Mouse (Mus musculus) spleen, postnatal 0 days (tissue): ENCODE measurements around the gene Eef1akmt3. TPM values are rescaled to one million over a fixed set of nuclear protein-coding genes. Genes with fewer than 3 reads are reported as not detected.

Experiments
- microRNA counts: library from miRNA; unstranded; fragments of <30 nt; microRNA quantifications from one replicate; lab custom pipeline; 2015
- polyA plus RNA-seq: library from polyadenylated mRNA; unstranded; fragments of >200 nt; fragmentation: Nextera tagmentation; extraction: Ambion mirVana; gene quantifications from 2 replicates; pipeline ENCODE4 v1.2.1, GENCODE M21; 2015

Eef1akmt3 gene
- polyA plus RNA-seq: 0.10 and 0.16 TPM in 2 replicates

DNA sequence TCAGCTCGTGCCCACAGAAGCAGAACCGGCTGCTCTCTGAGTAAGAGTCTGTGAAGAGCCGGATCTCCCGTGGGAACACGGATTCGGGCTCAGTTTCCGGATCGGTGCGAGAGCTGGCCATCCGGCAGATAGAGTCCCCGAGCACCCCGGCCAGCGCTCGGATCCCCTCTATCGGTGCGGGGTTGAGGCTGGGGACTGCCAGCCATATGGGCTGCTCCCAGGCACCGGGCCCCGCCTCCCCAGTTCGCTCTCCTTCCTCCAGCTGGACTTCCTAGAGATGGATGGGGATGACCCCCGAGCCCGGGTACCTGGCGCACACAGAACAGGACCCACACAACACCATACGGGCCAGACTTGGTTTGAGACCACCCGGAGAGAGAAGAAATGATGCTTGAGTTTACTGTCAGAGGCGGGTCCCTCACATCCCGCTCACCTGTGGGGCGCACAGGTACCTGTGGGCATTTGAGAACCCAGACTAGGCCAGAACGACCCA is at the start of gene Eef1akmt3, which contains the start of gene Mettl1:
Gene Eef1akmt3 (minus strand): TSS at position 240 of the 493 bp plus-strand sequence.
Gene Mettl1 (plus strand): TSS at position 141 of the 493 bp plus-strand sequence.

DNA sequence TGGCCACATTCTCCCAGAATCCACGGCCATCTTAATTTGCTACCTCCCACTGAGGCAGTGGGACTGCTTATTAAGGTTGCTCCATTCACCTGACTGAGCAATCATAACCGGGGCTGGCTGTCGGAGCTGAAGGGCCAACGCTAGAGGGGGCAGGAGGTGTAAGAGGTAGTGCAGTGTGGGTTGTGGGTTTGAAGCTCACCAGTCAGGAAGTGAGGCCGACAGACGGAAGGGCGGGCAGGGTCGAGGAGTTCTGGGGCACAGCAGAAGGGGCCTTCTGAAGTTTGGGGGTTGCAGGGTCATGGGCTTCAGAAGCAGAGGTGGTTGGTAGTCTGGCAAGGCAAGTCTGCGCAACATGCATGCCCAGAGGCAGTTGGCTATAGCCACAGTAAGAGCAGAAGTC is 33.8 kb upstream of the Eef1akmt3 start, which contains the start of gene Agap2:
Gene Agap2 (plus strand): TSS at position 205 of the 400 bp plus-strand sequence.

DNA sequence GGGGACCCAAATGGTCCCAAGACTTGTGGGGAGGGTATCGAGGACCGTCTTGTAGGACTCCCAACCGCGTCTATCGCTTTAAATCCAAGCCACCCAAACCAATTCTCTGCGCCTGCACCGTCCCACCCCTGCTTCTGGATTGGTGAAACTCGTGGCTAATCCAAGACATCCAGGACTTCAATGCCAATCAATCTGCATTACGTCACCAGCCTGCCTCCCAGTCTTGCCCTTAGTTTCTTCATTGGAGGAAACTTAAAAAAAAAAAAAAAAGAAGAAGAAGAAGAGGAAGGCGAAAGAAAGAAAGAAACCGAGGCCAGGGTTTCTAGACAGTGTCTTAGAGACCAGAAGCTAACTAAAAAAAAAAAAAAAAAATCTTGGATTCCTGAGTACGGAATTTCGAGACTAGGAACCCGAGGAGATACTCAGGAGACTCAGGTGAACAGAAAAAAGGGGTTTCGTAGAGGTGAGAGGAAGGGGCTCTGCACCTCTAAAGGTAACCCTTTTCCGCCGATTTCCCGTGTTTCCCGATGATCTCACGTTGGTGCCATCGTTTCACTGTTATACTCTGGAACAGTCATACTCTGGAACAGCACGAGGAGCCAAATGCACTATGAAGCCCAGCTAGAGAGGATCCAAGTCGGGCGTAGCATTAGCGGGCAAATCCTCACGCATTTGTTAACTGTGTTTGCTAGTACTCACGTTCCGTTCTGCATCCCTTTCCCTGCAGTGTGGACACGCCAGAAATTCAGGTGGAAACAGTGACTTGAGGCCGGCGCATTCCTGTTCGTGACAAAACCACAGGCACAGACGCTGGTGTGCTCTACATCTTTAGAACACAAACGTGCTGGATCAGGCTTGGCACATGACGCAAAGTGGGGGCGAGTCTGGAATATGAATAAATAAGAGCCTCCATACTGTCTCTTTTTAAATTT is 29.1 kb upstream of the Eef1akmt3 start, which contains the start of gene Tspan31:
Gene Tspan31 (minus strand): TSS at position 75 of the 932 bp plus-strand sequence.

DNA sequence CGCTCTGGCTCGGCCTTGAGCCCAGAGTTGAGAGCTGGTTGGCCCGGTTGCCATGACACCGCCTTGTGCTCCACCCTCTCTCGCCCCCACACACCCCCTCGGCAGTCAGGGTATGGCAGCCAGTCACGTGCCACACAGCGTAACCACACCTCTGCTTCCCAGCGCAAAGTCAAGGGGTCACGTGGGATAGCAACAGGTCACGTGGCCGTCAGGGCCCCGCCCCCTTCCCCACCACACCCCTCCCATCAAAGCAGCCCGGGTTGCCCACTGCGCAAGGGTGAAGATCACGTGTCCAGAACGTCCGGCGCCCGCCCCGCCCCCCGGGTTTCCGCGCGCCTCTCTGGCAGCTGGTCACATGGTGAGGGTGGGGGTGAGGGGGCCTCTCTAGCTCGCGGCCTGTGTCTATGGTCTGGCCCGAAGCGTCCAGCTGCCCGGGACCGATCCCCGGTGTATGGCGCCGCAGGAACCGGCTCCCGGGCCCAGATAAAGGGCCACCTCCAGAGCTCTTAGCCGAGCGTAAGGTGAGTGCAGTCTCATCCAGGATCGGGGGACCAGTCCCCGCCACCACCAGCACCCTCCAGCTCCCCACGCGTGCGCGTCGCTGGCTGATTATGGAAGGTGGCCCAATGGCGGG is 22.0 kb upstream of the Eef1akmt3 start, which contains the start of gene Cdk4:
Gene Cdk4 (plus strand): TSS at position 296 of the 634 bp plus-strand sequence.

DNA sequence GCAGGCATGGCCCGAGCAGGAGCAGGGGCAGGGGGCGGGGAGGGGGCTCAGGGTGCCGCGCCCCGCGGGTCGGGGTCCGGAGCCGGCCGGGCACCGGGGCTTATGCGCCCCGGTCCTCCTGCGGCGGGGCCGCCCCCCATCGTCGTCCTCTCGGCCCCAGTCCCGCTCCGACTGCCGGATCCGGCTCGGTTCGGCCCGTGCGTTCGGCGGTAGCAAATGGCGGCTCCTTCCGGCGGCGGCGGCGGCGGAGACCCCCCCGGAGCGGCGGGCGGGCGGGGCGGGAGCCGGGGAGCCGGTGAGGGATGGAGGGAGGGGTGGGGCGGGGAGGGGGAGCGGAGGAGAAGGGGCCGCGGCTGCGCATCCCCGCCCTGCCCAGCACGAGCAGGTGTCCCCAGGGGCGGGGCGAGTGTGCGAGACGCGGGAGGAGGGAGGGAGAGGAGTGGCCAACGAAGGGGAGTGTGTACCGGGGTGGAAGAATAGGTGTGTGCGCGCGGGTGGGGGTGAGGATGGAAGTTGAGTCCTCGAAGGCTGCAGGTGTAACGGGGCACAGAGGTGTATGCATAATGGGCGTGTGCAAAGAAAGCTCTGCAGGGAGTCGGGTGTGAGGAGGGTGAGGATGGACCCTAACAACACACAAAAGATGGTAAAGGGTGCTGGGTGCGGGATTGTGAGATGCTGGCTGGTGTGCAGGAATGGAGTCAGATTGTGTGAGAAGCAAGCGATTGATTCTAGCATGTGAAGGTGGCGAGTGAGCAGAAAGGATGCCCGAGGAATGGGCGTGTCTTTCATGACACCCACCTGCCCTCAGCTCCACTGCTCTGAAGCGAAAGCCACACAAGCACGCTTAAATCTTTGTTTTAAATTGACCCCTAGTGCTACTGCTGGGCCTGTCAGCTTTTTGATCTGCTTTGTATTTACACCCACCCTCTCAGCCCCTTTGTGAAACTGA is 18.9 kb upstream of the Eef1akmt3 start, which contains the start of gene March9:
Gene March9 (minus strand): TSS at position 217 of the 949 bp plus-strand sequence.

DNA sequence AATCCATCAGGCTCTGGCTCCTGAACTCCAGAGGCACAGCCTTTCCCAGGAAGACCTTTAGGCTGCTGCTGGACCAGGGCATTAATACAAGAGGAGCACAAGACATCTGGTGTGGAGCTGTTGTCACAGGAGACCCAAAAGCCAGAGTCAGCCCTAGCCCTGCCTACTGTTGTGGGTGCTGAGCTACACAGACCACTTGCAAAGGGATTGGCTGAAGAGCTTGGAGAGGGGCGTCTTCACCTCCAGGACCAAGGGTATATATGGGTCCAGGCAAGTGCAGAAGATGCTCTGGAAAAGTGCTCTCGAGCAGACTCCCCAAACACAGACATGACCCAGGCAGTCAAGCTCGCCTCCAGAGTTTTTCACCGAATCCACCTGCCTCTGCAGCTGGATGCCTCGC is 6.6 kb upstream of the Eef1akmt3 start, which contains the start of gene Cyp27b1:
Gene Cyp27b1 (plus strand): TSS at position 297 of the 400 bp plus-strand sequence.

DNA sequence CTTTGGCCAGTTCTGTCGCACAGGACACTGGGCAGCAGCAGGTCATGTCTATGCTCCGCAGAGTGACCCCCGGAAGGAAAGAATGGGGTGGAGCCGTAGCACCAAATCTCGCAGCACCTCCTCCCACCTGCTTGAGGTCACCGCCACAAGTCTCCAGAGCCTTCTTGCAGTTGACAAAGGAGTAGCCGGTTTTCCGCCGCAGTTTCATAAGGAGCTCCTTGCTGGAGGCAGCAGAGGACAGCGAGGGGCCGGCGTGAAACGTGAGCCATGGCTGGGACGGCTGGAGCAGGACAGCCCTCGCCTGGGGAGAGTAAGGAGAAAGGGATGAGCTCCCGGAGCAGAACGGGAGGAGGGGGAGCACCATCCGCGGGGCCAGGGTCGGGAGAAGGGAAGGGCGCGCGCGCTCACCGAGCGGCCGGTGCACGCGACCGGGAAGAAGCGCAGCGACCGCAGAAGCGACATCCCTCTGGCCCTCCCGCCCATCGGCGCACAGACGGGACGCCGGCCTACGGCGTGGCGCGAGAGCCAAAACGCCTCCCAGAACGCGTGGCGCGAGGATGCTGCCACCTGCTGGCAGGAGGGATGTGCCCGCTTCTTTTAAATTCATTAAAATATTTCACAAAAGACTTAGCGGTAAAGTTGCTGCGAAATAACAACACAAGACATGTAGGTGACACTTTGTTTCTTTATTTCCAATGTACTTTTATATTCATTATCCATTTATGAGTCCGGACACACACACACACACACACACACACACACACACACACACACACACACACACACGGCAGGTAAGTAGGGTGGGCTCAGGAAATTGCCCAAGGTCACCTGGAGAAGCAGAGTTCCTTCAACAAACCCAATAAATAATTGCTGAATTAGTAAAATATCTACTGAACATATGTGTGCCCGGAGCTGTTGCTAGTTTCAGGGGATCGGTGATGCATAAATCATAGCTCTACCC is 10.7 kb downstream of the Eef1akmt3 start, which contains the start of gene Tsfm:
Gene Tsfm (minus strand): TSS at position 505 of the 961 bp plus-strand sequence.

DNA sequence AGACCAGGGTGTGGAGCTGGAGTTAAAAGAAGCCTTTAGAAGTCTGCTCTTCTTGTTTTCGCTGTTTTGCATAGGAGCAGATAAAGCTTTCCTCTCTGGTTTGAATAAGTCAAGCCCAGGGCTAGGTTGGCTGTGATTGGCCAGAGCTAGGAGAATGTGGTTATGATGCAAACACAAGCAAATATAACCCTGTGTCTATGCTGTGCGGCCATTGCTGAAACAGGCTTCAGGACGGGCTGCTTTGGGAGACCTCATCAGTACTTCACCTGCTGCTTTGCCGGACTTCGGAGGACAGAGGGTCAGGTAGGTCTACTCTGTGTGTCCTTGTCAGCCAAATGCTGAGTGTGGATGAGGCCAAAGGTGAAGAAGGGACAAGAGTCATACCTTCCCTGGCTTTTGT is 40.8 kb downstream of the Eef1akmt3 start, which contains the start of gene Avil:
Gene Avil (plus strand): TSS at position 181 of the 400 bp plus-strand sequence.

MicroRNAs encoded within 50 kb of the gene (microRNA counts, 519-probe panel; counts per million panel counts)
- microRNA mmu-miR-26a (lab: Ali Mortazavi, UCI) (3,206 counts per million, percentile 6 among the panel's probes with 10 or more counts), microRNA mmu-miR-546 (lab: Ali Mortazavi, UCI) (88.3 counts per million)

Other genes with a start within 250 kb of the Eef1akmt3 start
- 9.9 and 10.0 TPM in 2 replicates for gene Atp23, start 140.2 kb downstream of the Eef1akmt3 start, polyA plus RNA-seq
- gene Ctdsp2, start 62.8 kb downstream of the Eef1akmt3 start, polyA plus RNA-seq: 29.4 and 36.8 TPM in 2 replicates
- 0.08 and 0.22 TPM in 2 replicates for gene Avil, start 40.8 kb downstream of the Eef1akmt3 start, polyA plus RNA-seq
- 53.2 and 54.6 TPM in 2 replicates for gene Tsfm, start 10.7 kb downstream of the Eef1akmt3 start, polyA plus RNA-seq
- gene Mettl1, start 99 bp downstream of the Eef1akmt3 start, polyA plus RNA-seq: 30.3 and 30.7 TPM in 2 replicates
- not detected in 2 replicates for gene Cyp27b1, start 6.7 kb upstream of the Eef1akmt3 start, polyA plus RNA-seq
- 0.08 and 0.11 TPM in 2 replicates for gene March9, start 18.7 kb upstream of the Eef1akmt3 start, polyA plus RNA-seq
- 558 and 561 TPM in 2 replicates for gene Cdk4, start 22.0 kb upstream of the Eef1akmt3 start, polyA plus RNA-seq
- 37.4 and 47.0 TPM in 2 replicates for gene Tspan31, start 28.8 kb upstream of the Eef1akmt3 start, polyA plus RNA-seq
- 2.5 and 3.6 TPM in 2 replicates for gene Agap2, start 33.8 kb upstream of the Eef1akmt3 start, polyA plus RNA-seq
- 47.0 and 54.4 TPM in 2 replicates for gene Os9, start 79.6 kb upstream of the Eef1akmt3 start, polyA plus RNA-seq
- gene B4galnt1, start 123.7 kb upstream of the Eef1akmt3 start, polyA plus RNA-seq: 22.9 and 24.8 TPM in 2 replicates
- 1.5 and 1.6 TPM in 2 replicates for gene Slc26a10, start 139.1 kb upstream of the Eef1akmt3 start, polyA plus RNA-seq
- 13.1 and 17.5 TPM in 2 replicates for gene Arhgef25, start 148.6 kb upstream of the Eef1akmt3 start, polyA plus RNA-seq
- gene Dtx3, start 154.2 kb upstream of the Eef1akmt3 start, polyA plus RNA-seq: 36.1 and 42.7 TPM in 2 replicates
- 41.4 and 44.1 TPM in 2 replicates for gene Pip4k2c, start 170.1 kb upstream of the Eef1akmt3 start, polyA plus RNA-seq
- 0.06 and 0.15 TPM in 2 replicates for gene Kif5a, start 221.8 kb upstream of the Eef1akmt3 start, polyA plus RNA-seq
- gene Dctn2, start 224.9 kb upstream of the Eef1akmt3 start, polyA plus RNA-seq: 94.5 and 104 TPM in 2 replicates
- gene Mbd6, start 247.5 kb upstream of the Eef1akmt3 start, polyA plus RNA-seq: 11.7 and 14.1 TPM in 2 replicates